Mouse (Mus musculus) embryonic fibroblast, embryonic 13.5 days (primary cell): Measurements from ENCODE around the gene Usf1.

Source experiments
- CTCF ChIP-seq: IDR thresholded peaks from 2 replicates; pipeline ENCODE4 v1.5.1; 2011; ENCODE audit warnings: mild to moderate bottlenecking, control low read depth, low read length, moderate library complexity, borderline replicate concordance; ENCODE audit not compliant: insufficient read depth
- POLR2A ChIP-seq: IDR thresholded peaks from 2 replicates; pipeline ENCODE4 v1.6.1; 2011; ENCODE audit warnings: low read depth, mild to moderate bottlenecking, control low read depth, low read length, moderate library complexity

DNA sequence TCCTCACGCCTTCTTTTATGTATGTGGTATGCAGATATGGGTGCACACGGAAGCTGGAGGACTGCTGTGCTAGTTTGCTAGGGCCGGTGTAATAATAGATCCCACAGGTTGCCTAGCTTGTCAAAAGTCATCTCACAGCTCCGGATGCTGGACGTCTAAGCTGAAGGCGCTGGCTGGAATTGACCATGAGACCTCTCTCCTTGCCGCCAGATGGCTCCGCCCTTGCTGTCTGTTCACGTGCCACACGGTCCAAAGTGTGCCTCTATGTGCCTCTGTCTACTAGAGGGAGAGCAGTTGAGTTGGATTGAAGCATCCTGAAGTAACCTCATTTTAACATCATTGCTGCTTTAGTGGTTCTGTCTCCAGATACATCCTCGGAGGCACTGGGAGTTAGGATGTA is 38.9 kb downstream of the Usf1 start:
- no peak for TF ChIP-seq POLR2A
- TF ChIP-seq CTCF = no peak
